Mouse (Mus musculus): Measurements from ENCODE around the gene Kncn.

GRCm38 (mm10) chr4:115935835-115936581 lies 51.8 kb downstream of the Kncn start:
- TF ChIP-seq GATA1 (IDR thresholded peaks at IDR 0.05; ENCODE audit: low read length) (no peak), TAL1 (IDR thresholded peaks at IDR 0.05; ENCODE audit: low read length) (no peak)
